Mouse (Mus musculus): ENCODE measurements around the gene 9530077C05Rik. TPM values are rescaled to one million over a fixed set of nuclear protein-coding genes. Genes with fewer than 3 reads are reported as not detected.

9530077C05Rik gene
- polyA plus RNA-seq, 1 experiment from 2014 or later, result 12.5 TPM

GRCm38 (mm10) chr9:22428028-22428665 lies 16.8 kb downstream of the 9530077C05Rik start:
- Histone ChIP-seq H3K4me1 (replicated peaks; ENCODE audit: control insufficient read depth, insufficient read depth, low read length) (peaks cover 7% of the 10 kb centered on the region), H3K27me3 (replicated peaks; ENCODE audit: control insufficient read depth, insufficient read depth, low read length) (no peaks in the 10 kb centered on the region), H3K9me3 (ENCODE audit: control insufficient read depth, low read length) (no peaks in the 10 kb centered on the region), H3K4me3 (replicated peaks; ENCODE audit: low read length) (no peak overlapping the region), H3K9ac (replicated peaks; ENCODE audit: low read depth, low read length) (no peak overlapping the region), H3K36me3 (ENCODE audit: control insufficient read depth, insufficient read depth) (no peaks in the 10 kb centered on the region), H3K4me2 (ENCODE audit: low read length) (no peak overlapping the region), H3K27ac (ENCODE audit: low read length) (no peak overlapping the region)
- WGBS, result 49% methylated on average over 4 of the region's 4 CpGs
- ATAC-seq, result no peak

GRCm38 (mm10) chr9:22428666-22429410 lies 17.5 kb downstream of the 9530077C05Rik start:
- ATAC-seq, result no peak
- Histone ChIP-seq H3K36me3 (ENCODE audit: control insufficient read depth, insufficient read depth) (no peaks in the 10 kb centered on the region), H3K4me2 (ENCODE audit: low read length) (no peak overlapping the region), H3K4me3 (replicated peaks; ENCODE audit: low read length) (no peak overlapping the region), H3K4me1 (replicated peaks; ENCODE audit: control insufficient read depth, insufficient read depth, low read length) (peaks cover 7% of the 10 kb centered on the region), H3K27me3 (replicated peaks; ENCODE audit: control insufficient read depth, insufficient read depth, low read length) (no peaks in the 10 kb centered on the region), H3K9ac (replicated peaks; ENCODE audit: low read depth, low read length) (no peak overlapping the region), H3K27ac (ENCODE audit: low read length) (no peak overlapping the region), H3K9me3 (ENCODE audit: control insufficient read depth, low read length) (no peaks in the 10 kb centered on the region)
- WGBS, result 73% methylated on average over 14 of the region's 14 CpGs

GRCm38 (mm10) chr9:22429533-22430241 lies 18.4 kb downstream of the 9530077C05Rik start:
- no peaks in the 10 kb centered on the region for H3K9me3 ChIP-seq (ENCODE audit: control insufficient read depth, low read length)
- H3K4me1 ChIP-seq (replicated peaks; ENCODE audit: control insufficient read depth, insufficient read depth, low read length), result peaks cover 7% of the 10 kb centered on the region
- H3K27me3 ChIP-seq (replicated peaks; ENCODE audit: control insufficient read depth, insufficient read depth, low read length), result no peaks in the 10 kb centered on the region
- H3K4me3 ChIP-seq (replicated peaks; ENCODE audit: low read length), result no peak overlapping the region
- H3K9ac ChIP-seq (replicated peaks; ENCODE audit: low read depth, low read length), result no peak overlapping the region
- ATAC-seq, result no peak
- H3K4me2 ChIP-seq (ENCODE audit: low read length), result peak overlapping the region; percentile 21
- no peak overlapping the region for H3K27ac ChIP-seq (ENCODE audit: low read length)
- WGBS, result 23% methylated on average over 15 of the region's 15 CpGs
- H3K36me3 ChIP-seq (ENCODE audit: control insufficient read depth, insufficient read depth), result no peaks in the 10 kb centered on the region

GRCm38 (mm10) chr9:22430315-22430840 lies 19.1 kb downstream of the 9530077C05Rik start:
- 34% methylated on average over 5 of the region's 5 CpGs for WGBS
- no peak overlapping the region for H3K4me3 ChIP-seq (replicated peaks; ENCODE audit: low read length)
- no peaks in the 10 kb centered on the region for H3K36me3 ChIP-seq (ENCODE audit: control insufficient read depth, insufficient read depth)
- H3K27me3 ChIP-seq (replicated peaks; ENCODE audit: control insufficient read depth, insufficient read depth, low read length), result no peaks in the 10 kb centered on the region
- H3K4me1 ChIP-seq (replicated peaks; ENCODE audit: control insufficient read depth, insufficient read depth, low read length), result peaks cover 7% of the 10 kb centered on the region
- no peak for ATAC-seq
- no peak overlapping the region for H3K9ac ChIP-seq (replicated peaks; ENCODE audit: low read depth, low read length)
- no peaks in the 10 kb centered on the region for H3K9me3 ChIP-seq (ENCODE audit: control insufficient read depth, low read length)
- H3K4me2 ChIP-seq (ENCODE audit: low read length), result no peak overlapping the region
- H3K27ac ChIP-seq (ENCODE audit: low read length), result no peak overlapping the region

- H3K9ac ChIP-seq (replicated peaks; ENCODE audit: low read depth, low read length), result no peak overlapping the region
- no peak overlapping the region for H3K4me3 ChIP-seq (replicated peaks; ENCODE audit: low read length)
- no peaks in the 10 kb centered on the region for H3K36me3 ChIP-seq (ENCODE audit: control insufficient read depth, insufficient read depth)
- 83% methylated on average over 2 of the region's 2 CpGs for WGBS
- H3K27ac ChIP-seq (ENCODE audit: low read length), result no peak overlapping the region
- no peaks in the 10 kb centered on the region for H3K27me3 ChIP-seq (replicated peaks; ENCODE audit: control insufficient read depth, insufficient read depth, low read length)
- no peak overlapping the region for H3K4me2 ChIP-seq (ENCODE audit: low read length)
- no peak for ATAC-seq
- no peaks in the 10 kb centered on the region for H3K9me3 ChIP-seq (ENCODE audit: control insufficient read depth, low read length)
- H3K4me1 ChIP-seq (replicated peaks; ENCODE audit: control insufficient read depth, insufficient read depth, low read length), result peaks cover 7% of the 10 kb centered on the region
These were observed 21.9 kb downstream of the 9530077C05Rik start for GRCm38 (mm10) chr9:22433221-22433620.

- Histone ChIP-seq H3K9me3 (ENCODE audit: control insufficient read depth, low read length) (no peaks in the 10 kb centered on the region), H3K27me3 (replicated peaks; ENCODE audit: control insufficient read depth, insufficient read depth, low read length) (no peaks in the 10 kb centered on the region), H3K4me3 (replicated peaks; ENCODE audit: low read length) (no peak overlapping the region), H3K27ac (ENCODE audit: low read length) (no peak overlapping the region), H3K4me2 (ENCODE audit: low read length) (no peak overlapping the region), H3K9ac (replicated peaks; ENCODE audit: low read depth, low read length) (no peak overlapping the region), H3K4me1 (replicated peaks; ENCODE audit: control insufficient read depth, insufficient read depth, low read length) (peaks cover 4% of the 10 kb centered on the region), H3K36me3 (ENCODE audit: control insufficient read depth, insufficient read depth) (no peaks in the 10 kb centered on the region)
- no peak for ATAC-seq
- 98% methylated on average over 2 of the region's 2 CpGs for WGBS
These were observed 22.8 kb downstream of the 9530077C05Rik start for GRCm38 (mm10) chr9:22434101-22434500.

- no peak overlapping the region for H3K4me2 ChIP-seq (ENCODE audit: low read length)
- no peaks in the 10 kb centered on the region for H3K4me1 ChIP-seq (replicated peaks; ENCODE audit: control insufficient read depth, insufficient read depth, low read length)
- no peaks in the 10 kb centered on the region for H3K27me3 ChIP-seq (replicated peaks; ENCODE audit: control insufficient read depth, insufficient read depth, low read length)
- peaks cover 2% of the 10 kb centered on the region; the same call in 1 of the 2 replicates for H3K36me3 ChIP-seq (ENCODE audit: control insufficient read depth, insufficient read depth)
- no peak overlapping the region for H3K27ac ChIP-seq (ENCODE audit: low read length)
- H3K4me3 ChIP-seq (replicated peaks; ENCODE audit: low read length), result no peak overlapping the region
- no peak overlapping the region for H3K9ac ChIP-seq (replicated peaks; ENCODE audit: low read depth, low read length)
- no peak for ATAC-seq
- no peaks in the 10 kb centered on the region for H3K9me3 ChIP-seq (ENCODE audit: control insufficient read depth, low read length)
- 74% methylated on average over 1 of the region's 1 CpGs for WGBS
These were observed 27.5 kb downstream of the 9530077C05Rik start for GRCm38 (mm10) chr9:22438826-22439225.

- Histone ChIP-seq H3K9me3 (ENCODE audit: control insufficient read depth, low read length) (no peaks in the 10 kb centered on the region), H3K27me3 (replicated peaks; ENCODE audit: control insufficient read depth, insufficient read depth, low read length) (no peaks in the 10 kb centered on the region), H3K9ac (replicated peaks; ENCODE audit: low read depth, low read length) (no peak overlapping the region), H3K4me3 (replicated peaks; ENCODE audit: low read length) (no peak overlapping the region), H3K27ac (ENCODE audit: low read length) (no peak overlapping the region), H3K4me1 (replicated peaks; ENCODE audit: control insufficient read depth, insufficient read depth, low read length) (no peaks in the 10 kb centered on the region), H3K36me3 (ENCODE audit: control insufficient read depth, insufficient read depth) (peaks cover 12% of the 10 kb centered on the region; the same call in 1 of the 2 replicates), H3K4me2 (ENCODE audit: low read length) (no peak overlapping the region)
- ATAC-seq, result no peak
- 94% methylated on average over 10 of the region's 10 CpGs for WGBS
These were observed 31.8 kb downstream of the 9530077C05Rik start for GRCm38 (mm10) chr9:22443157-22443556.

- no peak for ATAC-seq
- H3K36me3 ChIP-seq (ENCODE audit: control insufficient read depth, insufficient read depth), result peaks cover 21% of the 10 kb centered on the region; the same call in 1 of the 2 replicates
These were observed 33.8 kb downstream of the 9530077C05Rik start for GRCm38 (mm10) chr9:22445123-22445522.

More at GRCm38 (mm10) chr9:22445123-22445522, 33.8 kb downstream of the 9530077C05Rik start:
- Histone ChIP-seq H3K9me3 (ENCODE audit: control insufficient read depth, low read length) (no peaks in the 10 kb centered on the region), H3K4me2 (ENCODE audit: low read length) (no peak overlapping the region), H3K27me3 (replicated peaks; ENCODE audit: control insufficient read depth, insufficient read depth, low read length) (no peaks in the 10 kb centered on the region), H3K4me3 (replicated peaks; ENCODE audit: low read length) (no peak overlapping the region), H3K4me1 (replicated peaks; ENCODE audit: control insufficient read depth, insufficient read depth, low read length) (no peaks in the 10 kb centered on the region), H3K9ac (replicated peaks; ENCODE audit: low read depth, low read length) (no peak overlapping the region), H3K27ac (ENCODE audit: low read length) (no peak overlapping the region)
- WGBS, result 75% methylated on average over 1 of the region's 1 CpGs
